Mouse (Mus musculus): ENCODE data around the gene Hoxa2.

The Hoxa2 gene

DNA sequence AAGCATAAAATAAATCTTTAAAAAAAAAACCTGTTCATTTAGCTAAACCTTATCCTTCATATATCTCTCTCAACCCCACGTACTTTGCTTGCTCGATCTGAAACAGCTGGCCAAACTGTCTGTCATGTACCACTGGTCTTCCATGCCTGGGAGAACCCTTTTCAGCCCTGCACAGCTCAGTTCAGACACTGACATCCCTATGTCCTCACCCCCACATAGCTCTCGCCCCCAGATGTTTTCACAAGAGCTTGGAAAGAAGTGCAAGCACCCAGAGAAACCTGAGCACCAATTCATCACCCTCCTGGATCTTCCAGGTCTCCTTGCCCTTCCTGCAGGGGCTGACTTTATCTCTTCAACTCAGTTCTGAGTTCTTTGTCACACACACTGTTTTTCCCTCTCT, 43.5 kb downstream of the Hoxa2 start:
- no peak for DNase-seq

DNA sequence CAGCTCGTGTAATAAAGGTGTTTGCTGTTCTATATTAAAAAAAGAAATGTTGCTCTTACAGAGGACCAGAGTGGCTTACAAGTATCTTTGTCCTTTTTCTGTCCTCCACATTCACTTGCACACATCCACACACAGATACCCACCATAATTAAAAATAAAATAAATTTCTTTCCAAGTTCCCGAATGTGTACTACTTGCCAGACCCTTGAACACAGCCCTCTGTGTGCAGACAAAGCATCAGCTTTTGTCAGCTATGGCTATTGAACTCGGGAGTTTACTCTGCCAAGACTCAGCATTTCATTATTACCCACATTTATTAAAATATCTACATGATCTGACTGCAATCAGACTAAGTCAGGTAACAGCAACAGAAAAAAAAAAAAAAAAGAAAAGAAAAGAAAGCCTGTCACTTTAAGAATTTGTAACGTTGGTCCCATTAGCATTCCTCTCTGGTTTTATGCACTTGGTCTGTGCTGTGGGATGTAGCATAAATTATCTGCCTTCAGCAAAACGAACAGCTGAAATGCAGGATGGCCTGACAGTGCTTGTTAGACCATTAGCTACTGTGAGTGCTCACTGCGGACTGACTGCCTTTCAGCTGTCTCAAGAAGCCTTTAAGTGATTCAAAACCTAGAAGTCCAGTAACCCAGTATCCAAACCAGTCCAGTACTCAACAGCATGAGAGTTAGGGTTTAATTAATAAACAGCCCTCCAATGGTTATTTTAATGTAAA, 45.6 kb downstream of the Hoxa2 start:
- no peak for DNase-seq

DNA sequence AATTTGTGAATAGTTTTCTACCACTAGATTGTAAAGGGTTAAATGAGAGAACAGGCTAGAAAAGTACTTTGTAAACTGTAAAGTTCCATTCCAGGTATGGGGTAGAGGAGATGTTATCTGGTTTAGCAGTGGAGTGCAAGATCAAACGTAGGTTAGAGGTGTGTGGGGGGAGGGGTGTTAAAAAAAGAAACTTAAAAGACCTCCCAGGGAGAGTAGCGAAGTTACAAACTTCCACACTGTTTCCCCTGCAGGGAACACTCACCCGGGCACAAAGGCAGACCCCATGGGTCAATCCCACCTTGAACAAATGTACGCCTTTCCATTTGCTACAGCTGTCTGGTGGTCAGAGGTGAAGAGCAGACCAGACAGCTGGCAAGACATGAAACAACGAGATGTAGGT, 48.7 kb downstream of the Hoxa2 start:
- DNase-seq = no peak

Measured in right cerebral cortex, postnatal 25 days (tissue).